Mouse (Mus musculus) testis, adult 2 months (tissue): ENCODE measurements around the gene Metrn. TPM values are rescaled to one million over a fixed set of nuclear protein-coding genes. Genes with fewer than 3 reads are reported as not detected.

Source experiments
- H3K27ac ChIP-seq: fragments of 200-500 bp; 2 replicates; pipeline ENCODE4 v1.5.1; 2012; ENCODE audit warnings: low read depth, low read length; ENCODE audit not compliant: control insufficient read depth, insufficient read depth
- H3K27me3 ChIP-seq: fragments of 200-500 bp; 2 replicates; pipeline ENCODE4 v1.6.1; 2012; ENCODE audit warnings: mild to moderate bottlenecking, low read length, moderate library complexity; ENCODE audit not compliant: control insufficient read depth, insufficient read depth
- H3K36me3 ChIP-seq: fragments of 200-500 bp; 2 replicates; pipeline ENCODE4 v1.6.1; 2012; ENCODE audit warnings: mild to moderate bottlenecking, low read length; ENCODE audit not compliant: control insufficient read depth, insufficient read depth
- H3K4me1 ChIP-seq: fragments of 200-500 bp; 2 replicates; pipeline ENCODE4 v1.6.1; 2012; ENCODE audit warnings: low read length; ENCODE audit not compliant: control insufficient read depth, insufficient read depth
- H3K4me3 ChIP-seq: fragments of 200-500 bp; 2 replicates; pipeline ENCODE4 v1.5.1; 2012; ENCODE audit warnings: low read depth, mild to moderate bottlenecking, low read length, moderate library complexity, mixed read lengths; ENCODE audit not compliant: control insufficient read depth
- CTCF ChIP-seq: fragments of 200-500 bp; IDR thresholded peaks from 2 replicates; pipeline ENCODE4 v1.5.1; 2012; ENCODE audit warnings: low read depth, mild to moderate bottlenecking, inconsistent platforms, low read length, moderate library complexity; ENCODE audit not compliant: control insufficient read depth, insufficient read depth, insufficient replicate concordance
- POLR2A ChIP-seq: fragments of 200-500 bp; IDR thresholded peaks from 2 replicates; pipeline ENCODE4 v1.6.1; 2012; ENCODE audit warnings: low read depth, mild to moderate bottlenecking, inconsistent platforms, low read length, moderate library complexity; ENCODE audit not compliant: control insufficient read depth
- polyA plus RNA-seq: library from polyadenylated mRNA; depleted of rRNA; stranded (reverse); fragments of >200 nt; gene quantifications from 2 replicates; pipeline ENCODE4 v1.2.3, GENCODE M21; 2012

Metrn gene
- polyA plus RNA-seq, 1 experiment, result 19.4 TPM

DNA sequence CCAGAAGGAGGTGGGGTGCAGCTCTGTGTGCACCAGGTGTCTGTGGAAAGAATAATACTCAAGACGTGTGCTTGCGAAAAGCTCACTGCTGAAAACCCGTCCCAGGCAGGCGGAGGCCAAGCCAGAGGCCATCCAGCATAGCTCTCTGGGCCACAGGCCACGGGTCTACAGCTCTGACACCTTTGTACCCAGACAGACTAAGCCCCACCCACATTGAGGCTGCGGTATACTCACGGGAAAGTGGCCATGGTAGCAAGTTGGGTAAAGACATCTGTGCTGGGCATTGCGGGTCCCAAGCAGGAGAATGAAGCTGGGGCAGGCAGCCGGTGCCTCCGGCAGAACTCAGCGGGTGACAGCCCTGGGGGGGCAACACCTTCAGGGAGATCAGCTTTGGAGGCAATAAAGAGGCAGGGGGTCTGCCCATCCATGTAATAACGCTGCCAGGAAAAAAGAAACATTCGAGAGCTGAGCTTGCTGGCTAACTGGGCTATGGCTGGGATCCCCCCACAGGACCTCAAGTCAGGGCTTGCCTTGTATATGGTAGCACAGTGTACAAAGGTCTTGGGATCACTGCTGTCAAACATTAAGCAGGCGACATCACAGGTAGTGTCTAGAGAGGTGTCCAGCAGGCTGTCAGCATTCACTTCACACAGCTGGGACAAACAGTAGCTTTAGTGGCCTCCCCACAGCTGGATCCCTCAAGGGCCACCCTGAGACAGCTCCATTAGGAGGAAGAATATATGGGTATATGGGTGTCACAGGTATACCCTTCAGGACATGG, 42.7 kb upstream of the Metrn start:
- no peak overlapping the region for H3K27ac ChIP-seq
- no peaks in the 10 kb centered on the region for H3K36me3 ChIP-seq
- no peaks in the 10 kb centered on the region for H3K27me3 ChIP-seq
- peaks cover 19% of the 10 kb centered on the region for H3K4me1 ChIP-seq
- no peak overlapping the region for H3K4me3 ChIP-seq
- TF ChIP-seq CTCF (no peak), POLR2A (no peak)

DNA sequence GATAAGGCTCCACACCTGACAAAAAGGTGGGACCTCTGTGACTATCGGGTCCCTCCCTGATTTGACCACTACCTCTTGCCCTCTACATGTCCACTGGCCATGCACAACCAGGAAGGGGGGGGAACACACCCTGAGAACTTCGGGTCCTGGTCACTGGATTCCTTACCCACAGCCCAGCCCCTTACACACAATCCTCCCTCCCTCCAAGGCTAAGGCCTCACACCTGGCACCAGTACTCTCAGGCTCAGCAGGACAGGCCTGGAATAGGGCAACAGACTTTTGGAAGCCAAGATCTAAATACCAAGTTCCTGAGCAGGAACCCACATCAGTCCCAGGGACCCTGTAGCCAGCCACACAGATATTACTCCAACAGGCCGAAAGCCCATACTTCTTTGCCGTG, 42.0 kb upstream of the Metrn start:
- Histone ChIP-seq H3K27ac (no peak overlapping the region), H3K4me3 (no peak overlapping the region), H3K36me3 (no peaks in the 10 kb centered on the region), H3K4me1 (peaks cover 26% of the 10 kb centered on the region), H3K27me3 (no peaks in the 10 kb centered on the region)
- TF ChIP-seq POLR2A, result no peak
- TF ChIP-seq CTCF, result no peak

- Histone ChIP-seq H3K36me3 (no peaks in the 10 kb centered on the region), H3K4me1 (peaks cover 31% of the 10 kb centered on the region), H3K4me3 (no peak overlapping the region), H3K27me3 (no peaks in the 10 kb centered on the region), H3K27ac (peak overlapping the region; percentile 23)
- TF ChIP-seq CTCF (no peak), POLR2A (no peak)
Observed at GRCm38 (mm10) chr17:25837533-25837932, 40.6 kb upstream of the Metrn start.

GRCm38 (mm10) chr17:25837076-25837410, 40.1 kb upstream of the Metrn start, which contains the start of gene Rhbdl1:
Rhbdl1 (minus strand) TSS chr17:25837295.
- H3K4me1 ChIP-seq, result peaks cover 33% of the 10 kb centered on the region
- peak within 1 kb of the TSS; percentile 30 for H3K4me3 ChIP-seq
- TF ChIP-seq POLR2A (no peak), CTCF (no peak)
- no peaks in the 10 kb centered on the region for H3K36me3 ChIP-seq
- H3K27me3 ChIP-seq, result no peaks in the 10 kb centered on the region
- H3K27ac ChIP-seq, result peak within 1 kb of the TSS; percentile 23

GRCm38 (mm10) chr17:25836397-25837075, 39.6 kb upstream of the Metrn start:
- TF ChIP-seq POLR2A, result no peak
- TF ChIP-seq CTCF, result no peak
- Histone ChIP-seq H3K4me1 (peaks cover 38% of the 10 kb centered on the region), H3K4me3 (peak overlapping the region; percentile 30), H3K27ac (peak overlapping the region; percentile 0), H3K27me3 (no peaks in the 10 kb centered on the region), H3K36me3 (no peaks in the 10 kb centered on the region)

- no peak overlapping the region for H3K4me3 ChIP-seq
- no peaks in the 10 kb centered on the region for H3K27me3 ChIP-seq
- no peaks in the 10 kb centered on the region for H3K36me3 ChIP-seq
- peaks cover 40% of the 10 kb centered on the region for H3K4me1 ChIP-seq
- TF ChIP-seq POLR2A (peak; percentile 41; the same call in 1 of the 2 replicates), CTCF (no peak)
- no peak overlapping the region for H3K27ac ChIP-seq
Observed at GRCm38 (mm10) chr17:25835816-25836215, 38.9 kb upstream of the Metrn start.

DNA sequence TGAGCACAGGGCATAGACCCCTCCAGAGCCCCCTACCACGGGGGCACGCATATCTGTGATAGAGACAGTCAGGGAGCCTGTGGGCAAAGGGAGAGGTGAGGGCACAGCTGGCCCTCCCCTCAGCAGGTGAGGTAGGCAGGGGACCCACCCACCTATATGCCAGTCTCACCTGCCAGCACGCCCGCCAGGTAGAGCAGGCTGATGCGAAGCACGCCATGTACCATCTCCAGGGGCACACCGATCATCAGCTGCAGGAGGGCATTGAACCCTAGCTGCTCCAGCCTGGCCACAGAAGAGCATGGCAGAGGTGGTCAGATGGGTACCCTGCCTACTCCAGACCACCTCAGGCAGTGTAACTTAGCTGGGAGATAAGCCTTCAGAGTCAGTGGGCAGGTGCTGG, 38.4 kb upstream of the Metrn start:
- no peak overlapping the region for H3K27ac ChIP-seq
- no peaks in the 10 kb centered on the region for H3K36me3 ChIP-seq
- no peak overlapping the region for H3K4me3 ChIP-seq
- H3K4me1 ChIP-seq, result peaks cover 40% of the 10 kb centered on the region
- H3K27me3 ChIP-seq, result no peaks in the 10 kb centered on the region
- TF ChIP-seq CTCF (no peak), POLR2A (no peak)
